Mouse (Mus musculus) ES-E14 (cell line): Measurements from ENCODE around the gene Mtss1l. TPM values are rescaled to one million over a fixed set of nuclear protein-coding genes. Genes with fewer than 3 reads are reported as not detected.

Source experiments
- DNase-seq: peaks from one replicate; pipeline ENCODE4 v3.0.0-alpha.2; 2013; ENCODE audit warnings: low read depth, low spot score
- H3K27ac ChIP-seq: 2 replicates; pipeline ENCODE4 v1.5.1; 2012; ENCODE audit warnings: low read depth, mild to moderate bottlenecking, low read length, moderate library complexity, mixed read lengths; ENCODE audit not compliant: poor library complexity, insufficient read depth, severe bottlenecking
- H3K36me3 ChIP-seq: 2 replicates; pipeline ENCODE4 v1.6.1; 2012; ENCODE audit warnings: mild to moderate bottlenecking, low read length, moderate library complexity, mixed read lengths; ENCODE audit not compliant: control insufficient read depth, poor library complexity, insufficient read depth, severe bottlenecking
- H3K4me1 ChIP-seq, 2 experiments: fragments of 150-350 bp in 1 of 2; sonication (generic) in 1 of 2; 2 replicates each; pipeline ENCODE4 v1.6.1; 2012; ENCODE audit warnings: low read length in 2 of 2, mild to moderate bottlenecking in 1 of 2, mixed read lengths in 1 of 2; ENCODE audit not compliant: control insufficient read depth in 2 of 2, insufficient read depth in 2 of 2, poor library complexity in 1 of 2
- H3K4me3 ChIP-seq, 2 experiments: fragments of 150-350 bp in 1 of 2; sonication (generic) in 1 of 2; 2 replicates each; pipeline ENCODE4 v1.5.1; 2012; ENCODE audit warnings: low read length in 2 of 2, low read depth in 1 of 2, mild to moderate bottlenecking in 1 of 2, mixed read lengths in 1 of 2; ENCODE audit not compliant: insufficient read depth in 1 of 2, poor library complexity in 1 of 2, severe bottlenecking in 1 of 2
- H3K9ac ChIP-seq: 2 replicates; pipeline ENCODE4 v1.6.1; 2012; ENCODE audit warnings: low read depth, mild to moderate bottlenecking, low read length, mixed read lengths; ENCODE audit not compliant: poor library complexity, insufficient read depth, severe bottlenecking
- H3K9me3 ChIP-seq: fragments of 150-350 bp; sonication (generic); 2 replicates; pipeline ENCODE4 v1.6.1; 2012; ENCODE audit warnings: low read depth, mild to moderate bottlenecking, low read length; ENCODE audit not compliant: control insufficient read depth, insufficient read depth
- CHD2 ChIP-seq: IDR thresholded peaks from 2 replicates; pipeline ENCODE4 v1.6.1; 2014; ENCODE audit warnings: mild to moderate bottlenecking, low read depth, low read length, inconsistent platforms
- HCFC1 ChIP-seq: IDR thresholded peaks from 2 replicates; pipeline ENCODE4 v1.6.1; 2012; ENCODE audit warnings: low read length, inconsistent platforms, borderline replicate concordance; ENCODE audit not compliant: insufficient read depth
- MAFK ChIP-seq: IDR thresholded peaks from 2 replicates; pipeline ENCODE4 v1.6.1; 2014; ENCODE audit warnings: mild to moderate bottlenecking, low read depth, low read length, inconsistent platforms; ENCODE audit not compliant: insufficient read depth
- ZC3H11A ChIP-seq: IDR thresholded peaks from 2 replicates; pipeline ENCODE4 v1.6.1; 2012; ENCODE audit warnings: low read depth, mild to moderate bottlenecking, inconsistent platforms, low read length, borderline replicate concordance
- ZNF384 ChIP-seq: IDR thresholded peaks from 2 replicates; pipeline ENCODE4 v1.6.1; 2012; ENCODE audit warnings: low read depth, low read length, inconsistent platforms
- in situ Hi-C, 2 experiments: fragments of 600-800 bp; cut with MboI; formaldehyde crosslinking; loops; one replicate each; pipeline ENCODE4 v1.15.1; 2025; ENCODE audit warnings: low sequenced_read_pairs in 2 of 2, inconsistent platforms in 1 of 2; ENCODE audit not compliant: unreplicated experiment in 2 of 2
- total RNA-seq: library from RNA; depleted of rRNA; stranded (reverse); fragments of 300-350 nt; gene quantifications from 2 replicates; pipeline ENCODE4 v1.2.3, GENCODE M21; 2012

Gene Mtss1l
- total RNA-seq, 1 experiment: 3.6 TPM

GRCm38 (mm10) chr8:110699501-110699900 lies 21.8 kb upstream of the Mtss1l start:
- Histone ChIP-seq H3K27ac (no peak overlapping the region), H3K4me1 (no peaks in the 10 kb centered on the region), H3K9ac (no peak overlapping the region), H3K4me3 (no peak overlapping the region), H3K36me3 (peaks cover 41% of the 10 kb centered on the region), H3K9me3 (no peaks in the 10 kb centered on the region)
- in situ Hi-C loops: no loop called here
- no peak for DNase-seq
- TF ChIP-seq CHD2: no peak
- no peak for TF ChIP-seq MAFK
- TF ChIP-seq ZNF384: no peak
- no peak for TF ChIP-seq HCFC1
- TF ChIP-seq ZC3H11A: no peak

- in situ Hi-C loops: no loop called here
Observed at GRCm38 (mm10) chr8:110700561-110700960, 20.7 kb upstream of the Mtss1l start.

GRCm38 (mm10) chr8:110702636-110703459 lies 18.4 kb upstream of the Mtss1l start:
- in situ Hi-C loops: no loop called here
- DNase-seq: no peak
- no peaks in the 10 kb centered on the region for H3K4me1 ChIP-seq
- H3K9me3 ChIP-seq: no peaks in the 10 kb centered on the region
- H3K36me3 ChIP-seq: peaks cover 34% of the 10 kb centered on the region
- H3K9ac ChIP-seq: no peak overlapping the region
- TF ChIP-seq ZNF384 (no peak), CHD2 (no peak), HCFC1 (no peak), ZC3H11A (no peak), MAFK (no peak)
- no peak overlapping the region for H3K4me3 ChIP-seq
- H3K27ac ChIP-seq: no peak overlapping the region

More at GRCm38 (mm10) chr8:110700561-110700960, 20.7 kb upstream of the Mtss1l start:
- no peak for DNase-seq
- Histone ChIP-seq H3K9me3 (no peaks in the 10 kb centered on the region), H3K36me3 (peaks cover 44% of the 10 kb centered on the region), H3K27ac (no peak overlapping the region), H3K4me3 (no peak overlapping the region), H3K9ac (no peak overlapping the region), H3K4me1 (no peaks in the 10 kb centered on the region)
- TF ChIP-seq ZC3H11A (no peak), CHD2 (no peak), MAFK (no peak), ZNF384 (no peak), HCFC1 (no peak)

GRCm38 (mm10) chr8:110703460-110704061 lies 17.7 kb upstream of the Mtss1l start:
- Histone ChIP-seq H3K4me1 (no peaks in the 10 kb centered on the region), H3K36me3 (peaks cover 34% of the 10 kb centered on the region), H3K27ac (no peak overlapping the region; the same call in 1 of the 2 replicates), H3K9ac (no peak overlapping the region), H3K4me3 (no peak overlapping the region), H3K9me3 (no peaks in the 10 kb centered on the region)
- DNase-seq: no peak
- in situ Hi-C loops: no loop called here
- TF ChIP-seq HCFC1: no peak
- no peak for TF ChIP-seq CHD2
- no peak for TF ChIP-seq MAFK
- no peak for TF ChIP-seq ZC3H11A
